ENCODE assay signal across 19 mouse cellular contexts in the genomic region with DNA sequence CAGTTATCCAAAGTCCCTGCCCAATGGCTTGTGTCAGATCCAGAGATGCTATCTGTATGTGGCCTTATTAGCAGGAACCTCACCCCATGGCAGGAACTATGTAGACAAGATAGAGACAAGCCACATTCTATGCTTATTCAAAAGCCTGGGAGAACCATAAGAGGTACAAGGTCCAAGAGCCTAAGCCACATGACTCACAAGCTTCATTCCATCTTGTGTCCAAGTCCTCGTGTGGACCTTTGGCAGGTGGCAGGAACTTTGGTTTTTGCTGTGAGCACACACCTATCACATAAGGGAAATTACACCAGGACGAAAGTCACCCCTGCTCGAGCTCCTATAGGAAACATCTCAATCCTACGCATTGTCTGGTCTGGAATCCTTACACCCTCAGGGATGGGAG.
"Had no signal": no experiment of that assay in that cellular context is flagged by ENCODE, and none has a peak within 500 bp of the region (broad histone marks: within the 10 kb centered on the region; RNA-seq: fewer than 3 reads in every experiment).

No protein-coding gene starts in this region.

- H3K9me3 ChIP-seq: midbrain, embryonic 10.5 days; neural tube, embryonic 13.5 days; neural tube, embryonic 15.5 days; stomach, embryonic 15.5 days had no signal

- H3K27ac ChIP-seq: midbrain, embryonic 10.5 days; neural tube, embryonic 13.5 days; neural tube, embryonic 15.5 days; stomach, embryonic 15.5 days; stomach, postnatal 0 days had no signal

- H3K27me3 ChIP-seq: neural tube, embryonic 13.5 days; neural tube, embryonic 15.5 days; stomach, embryonic 15.5 days had no signal

- DNase-seq: lung, adult 18-20 months; lung, embryonic 14.5 days; lung, postnatal 10 days; lung, postnatal 4 days; midbrain, embryonic 14.5 days; retina, postnatal 1 day; right cerebral cortex, adult 18-20 months; right cerebral cortex, postnatal 25 days; right cerebral cortex, postnatal 4 days; thymus, adult 2 months; thymus, postnatal 25 days; thymus, postnatal 4 days had no signal

- H3K36me3 ChIP-seq: midbrain, embryonic 10.5 days; neural tube, embryonic 13.5 days; neural tube, embryonic 15.5 days; stomach, embryonic 15.5 days had no signal

- H3K9ac ChIP-seq: lung, embryonic 14.5 days; neural tube, embryonic 13.5 days; neural tube, embryonic 15.5 days; stomach, embryonic 15.5 days had no signal

- H3K4me2 ChIP-seq: lung, embryonic 14.5 days; neural tube, embryonic 13.5 days; neural tube, embryonic 15.5 days; stomach, embryonic 15.5 days had no signal

- H3K4me3 ChIP-seq: midbrain, embryonic 10.5 days; myocyte; neural tube, embryonic 13.5 days; neural tube, embryonic 15.5 days; stomach, embryonic 15.5 days had no signal

- ATAC-seq: midbrain, embryonic 16.5 days had no signal

- H3K4me1 ChIP-seq: neural tube, embryonic 13.5 days; neural tube, embryonic 15.5 days; stomach, embryonic 15.5 days had no signal
